Mouse (Mus musculus) cerebellum, adult 9-10 months (tissue): ENCODE data around the gene Arxes2.
A peak's percentile ranks its signal among the peaks of the same experiment; 100 is the strongest.

ENCODE experiments used
- DNase-seq: peaks from one replicate; pipeline ENCODE4 v3.0.0; 2022

The Arxes2 gene

GRCm38 (mm10) chrX:136032799-136033763, 39.5 kb downstream of the Arxes2 start, which contains the start of gene Arxes1:
Gene Arxes1, plus strand, starts transcription at chrX:136033367.
- peak; percentile 42 for DNase-seq

DNA sequence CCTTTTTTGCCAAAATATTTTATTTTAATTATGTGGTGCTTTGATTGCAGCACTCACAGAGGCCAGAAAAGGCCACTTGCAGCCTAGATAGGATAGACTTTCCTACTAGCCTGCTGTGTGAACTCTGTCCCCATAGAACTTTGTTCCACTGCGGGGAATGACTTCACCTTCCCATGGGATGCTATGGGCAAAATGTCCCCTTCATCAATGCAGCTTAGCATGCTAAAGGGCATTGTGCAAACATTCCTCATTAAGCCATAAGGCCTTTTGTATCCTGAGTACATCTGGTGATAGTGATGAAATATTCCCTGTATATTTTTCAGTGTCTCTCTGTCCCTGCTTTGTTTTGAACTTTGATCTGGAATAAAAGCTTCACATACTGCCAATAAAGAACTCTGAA, 50.1 kb downstream of the Arxes2 start:
- DNase-seq: no peak
